ENCODE assay signal across 10 mouse cellular contexts in the genomic region with DNA sequence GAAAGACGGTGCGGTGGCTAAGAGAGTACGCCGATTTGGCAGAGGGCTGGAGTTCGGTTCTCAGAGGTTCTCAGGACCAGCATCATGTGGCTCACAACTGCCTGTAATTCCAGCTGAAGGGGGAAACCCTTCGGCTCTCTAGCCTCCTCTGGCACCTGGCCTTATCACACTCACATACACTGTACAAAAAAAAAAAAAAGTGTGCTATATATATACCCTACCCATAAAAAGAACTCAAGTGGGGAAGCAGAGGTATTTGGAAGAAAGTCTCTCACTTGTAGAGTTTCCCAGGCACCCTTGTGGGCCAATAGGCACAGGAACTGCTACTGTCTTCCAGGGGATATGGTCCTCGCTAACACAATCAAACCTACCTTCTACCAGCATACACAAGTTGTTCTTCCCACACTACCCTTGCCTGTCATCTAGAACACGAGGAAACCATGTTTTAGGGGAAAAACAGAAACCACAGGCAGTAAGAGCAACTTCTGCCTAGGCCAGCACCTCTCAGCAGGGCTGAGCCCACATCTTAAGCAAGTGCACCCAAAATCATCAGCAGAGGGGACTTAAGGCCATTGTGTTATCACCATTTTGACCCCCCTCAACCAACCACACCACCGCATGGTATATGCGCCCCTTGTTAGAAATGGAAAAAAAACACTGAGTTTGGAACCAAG. TPM values are rescaled to one million over a fixed set of nuclear protein-coding genes. Genes with fewer than 3 reads are reported as not detected.
DNase-seq lines count a peak whose midpoint lies in the region; ATAC-seq lines count a peak whose summit lies in the region.
"Had no signal": no experiment of that assay in that cellular context is flagged by ENCODE, and none has a peak within 500 bp of the region (broad histone marks: within the 10 kb centered on the region; RNA-seq: fewer than 3 reads in every experiment).

No protein-coding gene starts in this region.

- no peaks in the 10 kb centered on the region for H3K9me3 ChIP-seq in heart, embryonic 13.5 days
- no peaks in the 10 kb centered on the region for H3K9me3 ChIP-seq in neural tube, embryonic 11.5 days (ENCODE audit: control insufficient read depth, low read length)
- H3K9me3 ChIP-seq in intestine, embryonic 14.5 days (ENCODE audit: control insufficient read depth, low read length), result no peaks in the 10 kb centered on the region
- H3K9me3 ChIP-seq: embryonic facial prominence, embryonic 12.5 days; hindbrain, embryonic 15.5 days had no signal

- WGBS in heart, embryonic 13.5 days, result 32% methylated on average over 10 of the region's 10 CpGs
- 80% methylated on average over 10 of the region's 10 CpGs for WGBS in neural tube, embryonic 11.5 days
- 71% methylated on average over 10 of the region's 10 CpGs for WGBS in intestine, embryonic 14.5 days

- no peak for DNase-seq in heart, postnatal 25 days (ENCODE audit: low spot score)
- no peak for DNase-seq in neural tube, embryonic 11.5 days (ENCODE audit: low spot score)
- no peak for DNase-seq in neural tube, embryonic 10.5 days (ENCODE audit: extremely low spot score, low spot score)
- no peak for DNase-seq in intestine, embryonic 14.5 days (ENCODE audit: low spot score)
- peak; percentile 67 for DNase-seq in naive thymus-derived CD4-positive, alpha-beta T cell, adult 2 months (ENCODE audit: low read depth)
- DNase-seq in urinary bladder, postnatal 4 days (ENCODE audit: low spot score in 2 of 2), result no peak
- DNase-seq in left cerebral cortex, postnatal 10 days (ENCODE audit: extremely low spot score in 1 of 2, low spot score in 2 of 2), result no peak

- no peaks in the 10 kb centered on the region for H3K27me3 ChIP-seq in heart, embryonic 13.5 days (replicated peaks)
- H3K27me3 ChIP-seq in neural tube, embryonic 11.5 days (ENCODE audit: control insufficient read depth, insufficient read depth, low read length), result no peaks in the 10 kb centered on the region
- H3K27me3 ChIP-seq in intestine, embryonic 14.5 days (replicated peaks; ENCODE audit: control insufficient read depth, insufficient read depth, low read length), result no peaks in the 10 kb centered on the region
- H3K27me3 ChIP-seq: embryonic facial prominence, embryonic 12.5 days; hindbrain, embryonic 15.5 days had no signal

- ATAC-seq in heart, embryonic 13.5 days (ENCODE audit: extremely low read depth, insufficient number of reproducible peaks, low FRiP score, low TSS enrichment), result no peak
- no peak for ATAC-seq in neural tube, embryonic 11.5 days (ENCODE audit: insufficient read depth, low FRiP score, low TSS enrichment)
- ATAC-seq in intestine, embryonic 14.5 days (replicated peaks; ENCODE audit: low FRiP score, low TSS enrichment, low read depth), result no peak

- peak overlapping the region; percentile 23 for H3K4me3 ChIP-seq in heart, embryonic 13.5 days
- H3K4me3 ChIP-seq in neural tube, embryonic 11.5 days (ENCODE audit: low read depth, low read length), result no peak overlapping the region
- H3K4me3 ChIP-seq in intestine, embryonic 14.5 days (ENCODE audit: low read depth, low read length), result no peak overlapping the region
- H3K4me3 ChIP-seq: embryonic facial prominence, embryonic 12.5 days; hindbrain, embryonic 15.5 days had no signal

- H3K4me1 ChIP-seq in heart, embryonic 13.5 days, result peaks cover 82% of the 10 kb centered on the region
- peaks cover 26% of the 10 kb centered on the region for H3K4me1 ChIP-seq in neural tube, embryonic 11.5 days (ENCODE audit: control insufficient read depth, insufficient read depth, low read length)
- H3K4me1 ChIP-seq in intestine, embryonic 14.5 days (replicated peaks; ENCODE audit: control insufficient read depth, insufficient read depth, low read length), result peaks cover 67% of the 10 kb centered on the region

- peaks cover 4% of the 10 kb centered on the region for H3K36me3 ChIP-seq in heart, embryonic 13.5 days
- no peaks in the 10 kb centered on the region for H3K36me3 ChIP-seq in neural tube, embryonic 11.5 days (ENCODE audit: control insufficient read depth, insufficient read depth, low read length)
- H3K36me3 ChIP-seq in intestine, embryonic 14.5 days (ENCODE audit: control insufficient read depth, insufficient read depth, low read length), result no peaks in the 10 kb centered on the region
- H3K36me3 ChIP-seq: embryonic facial prominence, embryonic 12.5 days; hindbrain, embryonic 15.5 days had no signal

- peak overlapping the region; percentile 97 for H3K27ac ChIP-seq in heart, embryonic 13.5 days (replicated peaks)
- H3K27ac ChIP-seq in neural tube, embryonic 11.5 days (ENCODE audit: low read depth, low read length), result 0 out of 2 replicates have a peak overlapping the region, but pooled peaks have one; percentile 4
- H3K27ac ChIP-seq in intestine, embryonic 14.5 days (ENCODE audit: low read depth), result peak overlapping the region; percentile 92; the same call in 1 of the 2 replicates
- H3K27ac ChIP-seq: embryonic facial prominence, embryonic 12.5 days; hindbrain, embryonic 15.5 days had no signal

- intact Hi-C loops in heart, postnatal 25 days (cut with DNase I), result loop anchor here (2.0 kb wide), 1 partner anchor 23 kb away; no protein-coding TSS in a partner anchor
- intact Hi-C loops in left cerebral cortex, postnatal 10 days (cut with DNase I), result no loop called here

- peak overlapping the region; percentile 98 for H3K9ac ChIP-seq in heart, embryonic 13.5 days
- no peak overlapping the region for H3K9ac ChIP-seq in neural tube, embryonic 11.5 days (ENCODE audit: low read length)
- H3K9ac ChIP-seq in intestine, embryonic 14.5 days (ENCODE audit: low read length), result no peak overlapping the region
- H3K9ac ChIP-seq: embryonic facial prominence, embryonic 12.5 days; hindbrain, embryonic 15.5 days had no signal

- H3K4me2 ChIP-seq in heart, embryonic 13.5 days, result peak overlapping the region; percentile 93
- no peak overlapping the region for H3K4me2 ChIP-seq in neural tube, embryonic 11.5 days (ENCODE audit: low read depth)
- no peak overlapping the region for H3K4me2 ChIP-seq in intestine, embryonic 14.5 days (ENCODE audit: low read length)
- H3K4me2 ChIP-seq: embryonic facial prominence, embryonic 12.5 days had no signal

RNA-seq across cellular contexts. Expression of a gene that starts 4.4 kb away (rescaled TPM):
- polyA plus RNA-seq in heart, embryonic 13.5 days (2015; fragmentation: Nextera tagmentation; extraction: Ambion mirVana), result 24.8 and 25.0 TPM in 2 replicates
- 100 to 1,000 TPM; 122 to 124 TPM for total RNA-seq in heart, postnatal 25 days (2021)
- 24.5 and 25.3 TPM in 2 replicates for polyA plus RNA-seq in neural tube, embryonic 11.5 days (2014; fragmentation: Nextera tagmentation; extraction: Ambion mirVana)
- 67.9 and 72.2 TPM in 2 replicates for polyA plus RNA-seq in intestine, embryonic 14.5 days (2014; fragmentation: Nextera tagmentation; extraction: Ambion mirVana)
- total RNA-seq in left cerebral cortex, postnatal 10 days (2021), result 10 to 100 TPM; 58.2 to 58.8 TPM

Comparison
In these comparisons a context has a peak if more than half of its experiments do, and no peak if none do; other contexts are left out.
1. H3K27ac ChIP-seq: peak in every context shown above with its lines; median percentile 97 in heart, embryonic 13.5 days; 92 in intestine, embryonic 14.5 days; 4 in neural tube, embryonic 11.5 days.